Mouse (Mus musculus) gastrocnemius, adult 8-10 months (tissue): Measurements from ENCODE around the gene Zswim1. TPM values are rescaled to one million over a fixed set of nuclear protein-coding genes. Genes with fewer than 3 reads are reported as not detected.

Source experiments
- DNase-seq, 2 experiments: peaks; one replicate each; pipeline ENCODE4 v3.0.0; 2022; ENCODE audit warnings: low spot score in 2 of 2
- total RNA-seq, 4 experiments: library from RNA; stranded (reverse); gene quantifications; 2 replicates each; pipeline ENCODE4 v1.2.4; 2022

Gene Zswim1
- 1 to 10 TPM; 4.7 to 5.3 (median 5.0) TPM for total RNA-seq

DNA sequence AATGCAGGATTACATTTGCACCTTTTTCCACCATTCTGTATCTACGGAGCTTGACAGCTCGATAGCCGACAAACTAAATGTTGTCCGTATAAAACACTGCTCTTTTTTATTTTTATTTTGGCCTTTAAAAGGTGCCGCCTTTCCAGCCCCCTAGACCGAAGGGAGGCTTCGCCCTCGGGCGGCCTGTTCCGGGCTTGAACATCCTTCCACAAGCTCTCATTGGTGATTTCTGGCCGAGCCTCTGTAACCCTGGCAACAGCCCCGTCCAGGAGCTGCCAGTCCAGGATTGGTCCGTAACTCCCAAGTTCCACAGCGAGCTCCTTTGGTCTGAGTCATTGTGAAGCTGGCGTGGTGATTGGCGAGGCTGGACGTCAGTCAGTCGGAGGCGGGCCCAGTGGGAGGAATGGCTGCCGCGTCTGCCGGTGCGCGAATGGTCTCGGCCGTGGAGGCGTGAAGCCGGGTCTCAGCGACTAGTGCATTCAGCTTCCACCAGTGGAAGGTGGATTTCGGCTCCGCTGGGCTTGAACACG is at the start of gene Zswim1:
Zswim1 (plus strand) TSS at position 51 of the 530 bp plus-strand sequence.
- DNase-seq = peak; percentile 98 to 99

DNA sequence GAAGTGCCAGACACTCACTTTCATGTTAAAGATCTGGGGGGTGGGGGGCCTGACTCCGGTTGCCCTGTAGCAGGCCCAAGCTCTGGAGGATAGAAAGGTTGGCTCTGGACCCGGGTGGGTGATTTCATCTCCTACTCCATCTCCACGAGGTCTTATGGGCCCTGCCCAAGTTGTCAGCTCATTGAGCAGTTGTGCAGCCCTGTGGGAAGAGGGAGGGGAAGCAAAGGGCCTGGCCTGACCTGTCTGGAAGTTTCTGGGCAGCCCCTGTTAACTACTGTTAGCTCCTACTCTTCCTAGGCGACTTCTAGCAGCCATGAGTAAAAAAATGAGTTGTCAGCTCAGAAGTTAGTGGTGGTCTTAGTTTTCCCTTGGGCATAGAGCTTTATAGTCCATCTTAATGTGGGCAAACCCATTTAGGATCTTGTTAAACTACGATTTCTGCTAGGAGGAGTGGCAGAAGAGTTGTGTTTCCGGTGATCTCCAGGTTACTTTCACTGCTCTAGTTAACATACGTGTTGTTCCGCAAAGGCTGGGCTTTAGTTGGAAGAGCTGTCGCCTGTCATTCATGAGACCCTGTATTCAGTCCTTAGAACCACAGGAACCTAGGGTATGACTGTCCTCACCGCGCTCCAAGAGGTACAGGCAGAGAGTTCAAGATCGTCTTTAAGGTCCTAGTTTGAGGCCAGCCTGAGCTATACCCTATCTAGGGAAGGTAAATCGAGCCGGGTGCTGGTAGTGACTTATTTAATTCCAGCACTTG is 49.1 kb upstream of the Zswim1 start:
- DNase-seq = no peak

GRCm38 (mm10) chr2:164773989-164774364 is 48.5 kb upstream of the Zswim1 start:
- DNase-seq = no peak

DNA sequence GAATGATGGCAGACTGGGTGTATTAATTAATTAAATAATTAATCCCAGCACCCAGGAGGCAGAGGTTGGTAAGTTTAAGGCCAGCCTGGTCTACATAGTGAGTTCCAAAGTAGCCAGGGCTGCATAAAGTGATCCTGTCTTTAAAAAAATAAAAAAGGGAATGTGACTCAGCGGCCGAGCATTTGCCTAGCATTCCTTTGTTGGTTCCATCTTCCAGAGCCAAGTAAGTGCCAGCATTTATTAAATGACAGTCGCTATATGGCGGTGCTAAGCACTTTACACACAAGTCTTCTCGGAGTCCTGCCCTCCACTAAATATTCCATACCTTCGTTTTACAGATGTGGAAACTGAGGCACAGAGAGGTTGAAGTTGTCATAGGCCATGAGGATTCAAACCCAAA is 46.4 kb upstream of the Zswim1 start:
- no peak for DNase-seq

DNA sequence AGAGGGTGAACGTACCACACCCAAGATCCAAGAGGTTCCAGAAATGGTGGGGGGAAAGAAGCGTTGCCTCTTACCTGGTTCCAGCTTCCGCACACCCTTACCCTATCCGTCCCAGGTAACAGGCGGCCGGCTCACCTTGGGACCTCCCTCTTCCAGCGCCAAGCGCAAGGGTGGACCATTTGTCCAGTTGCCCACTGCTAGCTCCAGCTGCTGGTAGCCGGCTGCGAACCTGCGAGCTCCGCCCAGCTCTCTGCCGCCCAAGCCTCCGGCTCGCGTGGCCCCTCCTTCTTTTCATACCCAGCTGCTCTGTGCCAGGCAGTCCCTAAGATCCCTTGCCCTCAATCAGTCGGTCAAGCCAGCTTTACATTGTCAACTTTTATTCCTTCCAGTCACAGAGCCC is 45.7 kb upstream of the Zswim1 start:
- DNase-seq = no peak

GRCm38 (mm10) chr2:164777246-164778014 is 45.1 kb upstream of the Zswim1 start:
- DNase-seq = no peak

GRCm38 (mm10) chr2:164778015-164778287 is 44.5 kb upstream of the Zswim1 start:
- DNase-seq = no peak

DNA sequence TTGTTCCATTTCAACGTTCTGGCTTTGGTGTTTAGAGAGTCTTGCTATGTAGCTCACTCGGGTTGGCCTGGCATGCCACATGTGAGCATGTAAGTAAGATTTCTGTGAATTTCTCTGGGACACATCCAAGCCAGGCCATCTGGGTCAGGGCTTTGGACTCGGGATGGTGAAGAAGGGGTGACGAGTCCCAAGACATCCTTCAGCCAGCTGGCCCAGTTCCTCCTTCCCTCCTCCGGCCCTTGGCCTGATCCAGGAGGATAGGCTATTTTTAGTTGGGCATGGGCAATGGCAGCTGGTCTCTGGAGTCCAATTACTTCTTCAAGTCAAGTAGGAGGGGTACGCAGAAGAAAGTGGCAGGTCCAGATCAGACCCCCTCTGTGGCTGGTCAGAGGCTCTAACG is 43.7 kb upstream of the Zswim1 start:
- DNase-seq = peak; percentile 49 to 78

GRCm38 (mm10) chr2:164779481-164780086 is 42.9 kb upstream of the Zswim1 start, which contains the start of gene Tnnc2:
Tnnc2 (minus strand) TSS chr2:164779967.
- peak; percentile 76 to 87 for DNase-seq

- DNase-seq = peak; percentile 74 to 85
These were observed 40.6 kb upstream of the Zswim1 start for GRCm38 (mm10) chr2:164781876-164782275.

DNA sequence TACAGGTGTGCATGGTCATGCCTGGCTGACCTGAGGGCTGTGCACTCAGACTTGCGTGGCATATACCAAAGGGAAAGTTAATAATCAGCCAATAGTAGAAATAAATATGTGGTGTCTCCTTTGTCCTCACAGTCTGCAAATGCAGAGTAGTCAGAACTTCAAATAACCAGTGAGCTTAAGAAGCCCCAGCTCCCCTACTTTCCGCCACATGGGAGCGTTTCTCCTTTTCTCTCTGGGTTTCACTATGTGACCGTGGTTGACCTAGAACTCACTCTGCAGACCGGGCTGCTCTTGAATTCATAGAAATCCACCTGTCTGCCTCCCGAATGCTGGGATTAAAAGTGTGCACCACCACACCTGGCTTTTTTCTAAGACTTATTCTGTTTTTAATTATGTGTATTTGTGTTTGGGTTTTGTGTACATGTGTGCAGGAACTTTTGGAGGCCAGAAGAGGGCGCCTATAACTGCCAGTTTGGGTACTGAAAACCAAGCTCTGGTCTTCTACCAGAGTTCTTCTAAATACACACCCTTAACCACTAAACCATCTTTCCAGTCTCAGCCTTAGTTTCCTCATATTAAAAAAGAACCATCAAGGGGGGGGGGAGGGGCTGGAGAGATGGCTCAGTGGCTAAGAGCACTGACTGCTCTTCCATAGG is 38.4 kb upstream of the Zswim1 start:
- DNase-seq = no peak

- no peak for DNase-seq
These were observed 37.5 kb upstream of the Zswim1 start for GRCm38 (mm10) chr2:164784869-164785420.

DNA sequence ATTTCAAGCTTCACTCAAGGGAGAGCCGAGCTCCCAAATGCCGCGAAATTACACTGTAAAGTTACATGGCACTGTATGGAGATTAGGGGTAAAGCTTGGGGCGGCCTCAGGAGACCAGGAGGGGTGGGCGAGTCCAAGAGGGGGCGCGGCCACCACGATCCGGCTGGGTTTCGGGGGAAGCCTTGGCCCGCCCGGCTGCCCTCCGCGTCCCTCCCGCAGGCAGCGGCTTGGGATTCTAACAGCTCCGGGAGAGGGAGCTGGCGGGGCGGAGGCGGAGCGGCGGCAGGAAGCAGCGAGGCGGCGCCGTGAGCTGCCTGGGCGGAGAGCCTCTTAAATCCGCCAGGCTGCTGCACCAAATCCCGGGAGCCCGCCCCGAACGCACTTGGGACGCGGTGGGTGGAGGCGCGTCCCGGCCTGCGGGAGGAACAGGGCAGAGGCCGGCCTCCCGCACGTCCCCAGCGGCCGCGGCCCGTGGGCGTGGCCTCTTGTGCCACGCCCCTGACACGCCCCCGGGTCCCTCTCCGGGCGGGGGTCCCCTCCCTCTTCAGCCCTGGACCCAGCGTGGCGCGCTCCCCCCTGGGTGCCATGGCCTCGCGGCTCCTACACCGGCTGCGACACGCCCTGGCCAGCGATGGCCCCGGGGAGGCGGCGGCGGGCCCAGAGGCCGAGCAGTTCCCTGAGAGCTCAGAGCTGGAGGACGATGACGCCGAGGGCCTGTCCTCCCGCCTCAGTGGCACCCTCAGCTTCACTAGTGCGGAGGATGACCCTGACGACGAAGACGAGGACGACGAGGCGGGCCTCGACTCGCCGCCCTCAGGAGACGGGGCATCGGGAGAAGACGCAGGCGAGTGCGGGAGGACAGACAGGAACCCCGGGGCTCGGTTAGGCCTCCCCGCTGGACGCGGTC is 36.8 kb upstream of the Zswim1 start, which contains the start of gene Snx21:
Snx21 (plus strand) TSS at position 343 of the 907 bp plus-strand sequence.
- DNase-seq = peak; percentile 89 to 94

GRCm38 (mm10) chr2:164786388-164786885 is 36.0 kb upstream of the Zswim1 start:
- no peak for DNase-seq

- no peak for DNase-seq
These were observed 35.5 kb upstream of the Zswim1 start for GRCm38 (mm10) chr2:164787032-164787431.

- DNase-seq = no peak
These were observed 34.7 kb upstream of the Zswim1 start for GRCm38 (mm10) chr2:164787779-164788178.

DNA sequence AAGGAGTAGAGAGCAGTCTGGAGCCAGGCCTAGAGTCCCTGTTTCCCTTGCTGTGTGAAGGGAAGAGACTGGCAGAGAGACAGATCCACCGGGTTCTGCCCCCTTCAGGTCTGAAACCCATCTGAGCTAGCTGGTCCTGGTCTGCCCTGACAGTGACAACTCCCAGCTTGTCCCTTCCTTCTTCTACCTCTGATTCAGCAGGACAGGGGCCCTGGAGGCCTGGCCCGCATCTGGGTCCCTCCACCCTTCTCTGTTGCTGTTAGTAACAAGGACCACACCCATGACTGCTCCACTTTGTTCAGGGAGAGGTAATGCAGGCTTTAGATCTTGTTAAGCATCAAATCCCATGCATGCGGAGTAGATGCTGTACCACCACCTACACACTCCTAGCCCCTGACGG is 34.1 kb upstream of the Zswim1 start:
- no peak for DNase-seq

DNA sequence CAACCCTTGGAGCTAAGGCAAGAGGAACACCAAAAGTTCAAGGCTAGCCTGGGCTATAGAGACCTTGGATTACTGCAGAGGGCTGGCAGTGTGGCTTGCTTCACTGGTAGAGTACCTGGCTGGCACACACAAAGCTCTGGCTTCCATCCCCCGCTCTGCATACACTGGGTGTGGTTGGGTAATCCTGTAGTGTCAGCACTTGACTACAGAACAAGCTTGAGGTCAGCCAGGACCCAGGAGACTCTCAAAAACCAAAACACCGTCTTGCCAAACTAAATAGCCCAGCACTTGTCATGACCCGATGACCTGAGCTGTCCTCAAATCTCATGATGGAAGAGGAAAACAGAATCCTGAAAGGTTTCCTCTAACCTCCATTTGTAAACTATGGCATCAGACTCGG is 32.0 kb upstream of the Zswim1 start:
- DNase-seq = no peak

DNA sequence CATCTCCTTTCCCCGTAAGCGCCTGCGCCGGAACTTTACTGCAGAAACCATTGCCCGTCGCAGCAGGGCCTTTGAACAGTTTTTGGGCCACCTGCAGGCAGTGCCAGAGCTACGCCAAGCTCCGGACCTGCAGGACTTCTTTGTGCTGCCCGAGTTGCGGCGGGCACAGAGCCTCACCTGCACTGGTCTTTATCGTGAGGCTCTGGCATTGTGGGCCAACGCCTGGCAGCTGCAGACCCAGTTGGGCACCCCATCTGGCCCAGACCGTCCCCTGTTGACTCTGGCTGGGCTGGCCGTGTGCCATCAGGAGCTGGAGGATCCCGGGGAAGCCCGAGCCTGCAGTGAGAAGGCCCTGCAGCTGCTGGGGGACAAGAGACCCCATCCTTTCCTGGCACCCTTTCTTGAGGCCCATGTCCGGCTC is 30.6 kb upstream of the Zswim1 start:
- DNase-seq = no peak
